Mouse (Mus musculus) lung, postnatal 25 days (tissue): Measurements from ENCODE around the gene Gm904.
"Not testable (repeated sequence)": the region's sequence is repeated elsewhere in the genome, so short reads cannot be mapped to it uniquely, and the experiment has no call there.

ENCODE experiments used
- DNase-seq: peaks from one replicate; pipeline ENCODE4 v3.0.0; 2022; ENCODE audit warnings: low spot score

Gene Gm904

GRCm38 (mm10) chr13:50642928-50643327, at the start of gene Gm904:
Gene Gm904 (plus strand): TSS chr13:50643228.
- not testable (repeated sequence) for DNase-seq

- DNase-seq: not testable (repeated sequence)
Observed at GRCm38 (mm10) chr13:50648771-50649170, 5.7 kb downstream of the Gm904 start.
